Mouse (Mus musculus): ENCODE measurements at regions not wholly inside any gene's neighbourhood (a gene's known extent, or its start where the extent isn't known, plus 50 kb on each side); places are given as distances from the start of the nearest gene placed in this dataset.

GRCm38 (mm10) chr12:12181686-12182085, 80.3 kb upstream of the Fam49a start:
- peaks cover 8% of the 10 kb centered on the region for H3K4me1 ChIP-seq
- H3K4me2 ChIP-seq (replicated peaks), result no peak overlapping the region
- WGBS, result 91% methylated on average over 4 of the region's 4 CpGs
- H3K27ac ChIP-seq, result no peak overlapping the region
- no peaks in the 10 kb centered on the region for H3K36me3 ChIP-seq
- H3K27me3 ChIP-seq (replicated peaks), result no peaks in the 10 kb centered on the region
- no peak overlapping the region for H3K9ac ChIP-seq
- H3K9me3 ChIP-seq, result no peaks in the 10 kb centered on the region
- no peak for ATAC-seq (ENCODE audit: low FRiP score, low read depth)
- H3K4me3 ChIP-seq, result no peak overlapping the region

- no peak overlapping the region for H3K27ac ChIP-seq
- ATAC-seq (ENCODE audit: low FRiP score, low read depth), result no peak
- H3K4me3 ChIP-seq, result no peak overlapping the region
- no peaks in the 10 kb centered on the region for H3K4me1 ChIP-seq
- H3K36me3 ChIP-seq, result no peaks in the 10 kb centered on the region
- 87% methylated on average over 2 of the region's 2 CpGs for WGBS
- H3K27me3 ChIP-seq (replicated peaks), result no peaks in the 10 kb centered on the region
- no peaks in the 10 kb centered on the region for H3K9me3 ChIP-seq
- H3K9ac ChIP-seq, result no peak overlapping the region
- no peak overlapping the region for H3K4me2 ChIP-seq (replicated peaks)
Observed at GRCm38 (mm10) chr12:12186353-12186752, 75.6 kb upstream of the Fam49a start.

DNA sequence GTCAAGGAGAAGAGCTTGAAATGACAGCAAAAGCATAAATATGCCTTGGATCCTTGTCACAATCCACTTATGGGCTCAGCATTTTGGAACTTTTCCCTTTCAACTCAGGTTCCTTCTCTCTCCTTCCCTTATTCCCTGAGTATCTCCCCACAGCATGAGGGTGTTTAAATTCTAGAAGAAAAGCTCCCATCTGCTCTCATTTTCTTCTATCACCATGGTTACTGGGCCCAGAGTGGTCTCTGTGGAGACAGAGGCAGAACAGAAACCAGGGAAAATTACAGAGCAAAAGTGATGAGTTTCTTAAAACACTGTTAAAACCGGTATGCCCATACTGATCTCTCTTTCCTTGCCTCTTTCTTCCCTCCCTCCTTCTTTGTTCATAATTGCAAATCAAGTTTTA, 66.9 kb upstream of the Fam49a start:
- ATAC-seq (ENCODE audit: low FRiP score, low read depth), result no peak

GRCm38 (mm10) chr12:12196627-12197026, 65.3 kb upstream of the Fam49a start:
- no peak for ATAC-seq (ENCODE audit: low FRiP score, low read depth)
- Histone ChIP-seq H3K9ac (no peak overlapping the region), H3K27me3 (replicated peaks) (no peaks in the 10 kb centered on the region), H3K27ac (no peak overlapping the region), H3K9me3 (no peaks in the 10 kb centered on the region), H3K4me2 (replicated peaks) (no peak overlapping the region), H3K4me1 (no peaks in the 10 kb centered on the region), H3K4me3 (no peak overlapping the region), H3K36me3 (no peaks in the 10 kb centered on the region)
- 82% methylated on average over 3 of the region's 3 CpGs for WGBS

More for the DNA sequence above, 66.9 kb upstream of the Fam49a start:
- Histone ChIP-seq H3K9ac (no peak overlapping the region), H3K9me3 (no peaks in the 10 kb centered on the region), H3K4me3 (no peak overlapping the region), H3K36me3 (no peaks in the 10 kb centered on the region), H3K27ac (no peak overlapping the region), H3K27me3 (replicated peaks) (no peaks in the 10 kb centered on the region), H3K4me1 (no peaks in the 10 kb centered on the region), H3K4me2 (replicated peaks) (no peak overlapping the region)
- 74% methylated on average over 1 of the region's 1 CpGs for WGBS

DNA sequence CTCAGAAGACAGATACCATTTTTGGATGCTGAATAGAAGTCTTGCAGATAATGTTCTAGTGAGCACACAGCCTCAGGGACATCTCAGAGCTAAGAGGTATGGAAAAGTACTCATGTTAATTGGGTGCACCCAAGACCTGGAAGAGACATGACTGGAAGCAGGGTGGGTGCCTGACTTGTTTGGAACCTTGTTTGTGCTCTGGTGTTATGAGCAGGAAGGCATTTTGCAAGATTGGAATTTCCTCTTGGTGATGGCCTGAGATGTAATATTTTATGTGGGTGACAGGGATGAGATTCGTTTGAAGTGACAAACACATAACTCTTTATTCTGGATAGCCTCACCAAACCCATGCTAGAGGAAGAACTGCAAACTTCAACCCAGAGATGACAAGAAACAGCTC, 53.7 kb upstream of the Fam49a start:
- no peaks in the 10 kb centered on the region for H3K27me3 ChIP-seq (replicated peaks)
- no peak overlapping the region for H3K27ac ChIP-seq
- 62% methylated on average over 1 of the region's 1 CpGs for WGBS
- no peak overlapping the region for H3K4me2 ChIP-seq (replicated peaks)
- ATAC-seq (ENCODE audit: low FRiP score, low read depth), result no peak
- H3K36me3 ChIP-seq, result no peaks in the 10 kb centered on the region
- no peak overlapping the region for H3K9ac ChIP-seq
- H3K4me1 ChIP-seq, result no peaks in the 10 kb centered on the region
- H3K4me3 ChIP-seq, result no peak overlapping the region
- H3K9me3 ChIP-seq, result no peaks in the 10 kb centered on the region
